Mouse (Mus musculus) lung, postnatal 36 days (tissue): Measurements from ENCODE around the gene Mdfic.
A peak's percentile ranks its signal among the peaks of the same experiment; 100 is the strongest.

Source experiments
- DNase-seq: peaks from one replicate; pipeline ENCODE4 v3.0.0; 2022; ENCODE audit warnings: mixed read lengths

Mdfic gene

DNA sequence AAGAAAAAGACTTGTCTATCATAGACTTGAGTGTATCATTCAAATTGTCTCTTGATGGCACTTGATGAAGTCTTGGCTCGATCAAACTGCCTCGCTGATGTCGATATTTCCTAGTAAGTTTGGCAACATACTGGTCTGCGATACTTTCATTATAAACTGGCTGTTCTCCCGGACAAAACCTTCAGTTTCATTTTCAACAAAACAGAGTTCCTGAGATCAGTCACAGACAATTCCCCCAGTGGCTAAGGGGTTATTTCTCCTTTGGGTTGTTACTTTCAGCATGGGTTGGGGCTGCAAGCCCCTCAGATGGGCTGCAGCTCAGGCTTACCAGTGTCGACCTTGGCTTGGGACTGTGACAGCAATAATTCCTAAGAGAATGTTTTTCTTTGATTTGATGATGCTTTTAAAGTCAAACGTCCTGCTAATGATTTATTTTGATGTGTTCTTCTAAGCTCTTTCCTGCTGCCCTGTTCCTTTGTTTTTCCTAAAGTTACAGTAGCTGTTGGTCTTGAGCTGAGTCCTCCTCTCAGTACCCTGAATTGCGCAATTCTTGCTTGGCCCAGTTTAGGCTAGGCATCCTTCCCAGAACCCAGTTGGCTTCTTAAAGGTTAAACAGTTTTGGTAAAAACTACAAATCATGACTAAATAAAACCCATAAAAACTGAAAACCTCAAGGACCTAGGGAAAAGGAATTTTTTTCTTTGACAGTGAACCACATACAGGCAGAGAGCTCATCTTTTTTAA, 73.3 kb downstream of the Mdfic start:
- peak; percentile 64 for DNase-seq

DNA sequence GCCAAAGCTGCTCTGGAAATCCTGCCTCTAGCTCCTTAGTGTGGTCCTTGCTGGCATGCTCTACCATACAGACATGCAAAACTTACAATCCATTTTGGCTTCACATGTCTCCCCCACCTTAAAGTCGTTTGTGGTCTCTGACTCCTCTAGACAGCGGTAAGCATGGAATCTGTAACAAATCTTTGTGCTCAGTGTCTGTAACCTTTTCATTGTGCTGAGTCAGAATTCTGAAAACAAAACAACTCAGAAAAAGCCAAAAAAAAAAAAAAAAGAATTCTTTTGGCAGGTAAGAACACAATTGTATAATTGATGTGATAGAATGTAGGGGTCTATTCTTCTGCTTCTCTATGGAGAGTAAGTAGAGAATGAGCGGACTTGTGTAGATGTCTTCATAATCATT, 74.3 kb downstream of the Mdfic start:
- DNase-seq: no peak

- no peak for DNase-seq
Measured at GRCm38 (mm10) chr6:15807382-15807781, 86.9 kb downstream of the Mdfic start.

DNA sequence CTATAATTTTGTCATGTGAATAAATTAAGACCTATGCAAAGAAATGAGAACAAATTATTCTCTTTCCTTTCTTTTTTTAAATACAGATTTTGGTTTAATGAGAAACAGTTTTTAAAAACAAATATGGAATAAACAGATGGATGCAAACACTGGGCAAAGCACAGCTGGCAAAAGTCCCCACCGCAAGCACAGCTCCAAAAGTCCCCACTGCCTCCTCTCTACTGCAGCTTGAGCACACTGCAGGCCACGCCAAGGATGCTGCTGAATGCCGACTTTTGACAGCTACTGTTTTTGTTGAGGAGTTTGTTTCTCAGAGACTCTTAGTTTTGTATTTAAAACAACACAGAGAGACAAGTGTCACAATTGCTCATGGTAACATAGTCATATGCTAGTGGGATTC, 104.8 kb downstream of the Mdfic start:
- DNase-seq: no peak

DNA sequence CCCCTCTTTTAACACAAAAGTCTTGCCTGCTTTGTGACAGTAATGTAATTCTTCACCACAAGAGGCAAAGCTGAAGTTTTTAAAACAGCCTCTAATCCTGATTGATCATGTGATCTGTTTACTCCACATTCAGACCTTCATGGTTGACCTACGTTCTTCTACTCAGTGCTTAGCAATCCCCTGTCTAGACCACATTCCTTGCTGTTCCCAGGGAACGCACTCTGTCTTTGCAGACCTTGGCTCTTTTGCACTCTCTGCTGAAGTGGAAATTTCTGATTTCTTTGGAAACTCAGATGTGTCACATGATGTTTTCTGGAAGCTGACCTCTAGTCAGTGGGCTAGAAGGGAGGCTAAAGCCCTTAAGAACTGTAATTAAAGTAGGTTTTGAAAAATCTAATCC, 109.4 kb downstream of the Mdfic start:
- no peak for DNase-seq

DNA sequence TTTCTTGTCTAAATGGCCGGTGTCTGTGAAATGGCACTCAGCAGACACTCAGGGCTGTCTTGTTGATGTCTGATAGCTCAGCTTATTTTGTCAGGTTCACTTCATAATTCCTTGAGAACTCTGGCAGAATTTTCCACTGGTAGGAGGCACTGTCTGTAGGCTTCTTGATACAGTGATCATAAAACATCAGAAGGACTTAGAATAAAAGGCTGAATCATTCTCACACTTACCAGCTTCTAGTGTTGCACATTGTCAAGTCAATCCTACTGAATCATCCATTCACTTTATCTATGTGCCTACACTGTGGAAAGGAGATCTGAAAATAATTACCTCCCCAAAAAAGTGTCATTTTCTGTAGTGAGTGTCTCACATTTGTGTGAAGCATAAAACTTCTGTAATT, 110.2 kb downstream of the Mdfic start:
- no peak for DNase-seq

DNA sequence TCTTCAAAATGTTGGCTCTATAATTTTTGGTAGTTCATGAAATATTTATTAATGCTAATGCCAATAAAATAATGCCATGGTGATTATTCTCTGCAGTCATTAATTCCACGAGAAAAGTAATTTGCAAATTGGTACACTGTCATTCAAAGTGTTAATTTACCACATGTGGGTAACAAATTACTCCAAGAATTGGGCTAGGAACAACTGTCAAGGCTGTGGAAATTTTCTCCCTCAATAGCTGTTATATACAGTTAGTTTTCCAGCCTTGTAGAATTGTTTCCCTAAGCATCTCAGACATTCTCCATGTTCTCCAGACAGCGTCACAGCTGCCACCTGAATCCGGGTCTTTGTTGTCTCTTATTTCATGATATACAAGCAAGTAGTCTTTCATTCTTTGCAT, 117.2 kb downstream of the Mdfic start:
- DNase-seq: no peak

DNA sequence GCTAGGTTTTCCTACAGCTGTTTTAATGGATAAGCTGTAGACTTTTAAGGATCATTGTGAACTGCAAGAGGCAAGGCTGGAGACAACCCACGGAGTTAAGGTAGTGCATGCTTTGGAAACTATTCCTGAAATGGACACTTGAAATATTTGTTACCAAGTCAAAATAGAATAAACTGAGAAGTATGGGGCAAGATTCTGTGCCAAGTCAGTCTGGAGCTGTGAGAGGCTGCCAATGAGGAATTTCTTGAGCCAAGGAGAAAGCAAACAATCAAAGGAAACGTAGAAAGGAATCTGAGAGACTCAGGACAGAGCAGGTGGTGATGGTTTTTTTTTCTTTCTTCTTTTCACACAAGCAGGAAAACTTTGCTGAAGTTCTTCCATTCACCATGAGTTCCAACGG, 119.4 kb downstream of the Mdfic start:
- peak; percentile 52 for DNase-seq

- DNase-seq: no peak
Measured at GRCm38 (mm10) chr6:15840429-15840828, 120.0 kb downstream of the Mdfic start.

- DNase-seq: peak; percentile 49
Measured at GRCm38 (mm10) chr6:15841476-15842209, 121.2 kb downstream of the Mdfic start.

DNA sequence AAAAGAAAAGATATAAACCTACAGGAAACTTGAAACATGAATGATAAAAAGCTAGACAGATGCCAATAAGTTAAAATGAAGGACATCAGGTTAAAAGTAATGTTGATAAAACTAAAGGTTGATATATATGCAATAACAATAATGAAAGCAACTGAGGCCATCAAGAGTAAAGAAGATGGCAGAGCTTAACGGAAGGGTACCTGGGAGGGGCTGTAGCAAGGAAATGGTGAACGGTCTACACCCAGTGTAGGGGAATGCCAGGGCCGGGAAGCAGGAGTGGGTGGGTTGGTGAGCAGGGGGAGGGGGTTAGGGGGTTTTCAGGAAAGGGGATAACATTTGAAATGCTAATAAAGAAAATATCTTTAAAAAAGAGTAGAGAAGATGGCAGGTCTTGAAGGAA, 122.8 kb downstream of the Mdfic start:
- no peak for DNase-seq

GRCm38 (mm10) chr6:15845711-15846342, 125.4 kb downstream of the Mdfic start:
- peak; percentile 31 for DNase-seq
